ENCODE assay signal across 12 mouse cellular contexts in the genomic region with DNA sequence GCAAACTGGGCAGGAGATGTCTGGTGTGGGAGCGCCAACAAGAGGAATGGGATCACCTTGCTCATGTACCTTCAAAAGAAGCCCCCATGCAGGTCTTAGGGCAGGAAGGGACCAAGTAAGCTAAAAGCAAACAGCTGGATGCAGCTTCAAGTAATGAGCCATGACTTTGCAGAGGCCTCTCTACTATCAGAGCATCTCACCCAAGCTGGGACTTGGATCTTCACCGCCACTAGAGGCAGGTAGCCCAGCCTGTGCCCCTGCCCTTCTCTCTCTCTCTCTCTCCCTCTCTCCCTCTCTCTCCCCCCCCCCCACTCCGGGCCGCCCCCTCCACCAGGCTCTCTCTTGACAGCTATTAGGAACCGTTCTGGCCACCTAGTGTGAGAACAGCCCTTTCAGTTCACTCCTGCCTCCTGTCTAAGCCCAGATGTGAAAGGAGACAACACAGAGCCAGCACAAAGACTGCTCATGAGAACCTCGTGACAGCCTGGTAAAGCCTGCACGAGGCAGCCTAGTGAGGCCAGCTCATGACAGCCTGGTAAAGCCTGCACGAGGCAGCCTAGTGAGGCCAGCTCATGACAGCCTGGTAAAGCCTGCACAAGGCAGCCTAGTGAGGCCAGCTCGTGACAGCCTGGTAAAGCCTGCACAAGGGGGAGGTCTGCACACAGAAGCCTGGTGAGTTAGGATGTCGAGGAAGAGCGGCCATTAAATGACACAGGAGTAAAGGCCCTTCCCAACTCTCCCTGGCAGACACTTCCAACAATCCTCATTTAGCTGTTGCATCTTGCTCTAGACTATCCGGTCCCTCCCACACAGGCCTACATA.
DNase-seq lines count a peak whose midpoint lies in the region; ATAC-seq and TF ChIP-seq lines count a peak whose summit lies in the region.
"Had no signal": no experiment of that assay in that cellular context is flagged by ENCODE, and none has a peak within 500 bp of the region (broad histone marks: within the 10 kb centered on the region; RNA-seq: fewer than 3 reads in every experiment).

No protein-coding gene starts in this region.

- ATAC-seq in heart, embryonic 12.5 days (ENCODE audit: insufficient number of reproducible peaks, low FRiP score) = peak; percentile 27; the same call in 1 of the 2 replicates
- 0 out of 2 replicates have a peak, but pooled peaks have one; percentile 17 for ATAC-seq in neural tube, embryonic 11.5 days (ENCODE audit: insufficient read depth, low FRiP score, low TSS enrichment)
- no peak for ATAC-seq in neural tube, embryonic 15.5 days (ENCODE audit: low FRiP score)
- no peak for ATAC-seq in intestine, embryonic 16.5 days
- ATAC-seq in stomach, postnatal 0 days (ENCODE audit: low FRiP score, low TSS enrichment) = no peak

- peaks cover 75% of the 10 kb centered on the region for H3K4me1 ChIP-seq in heart, embryonic 12.5 days (replicated peaks)
- peaks cover 43% of the 10 kb centered on the region for H3K4me1 ChIP-seq in neural tube, embryonic 11.5 days (ENCODE audit: control insufficient read depth, insufficient read depth, low read length)
- peaks cover 61% of the 10 kb centered on the region for H3K4me1 ChIP-seq in neural tube, embryonic 15.5 days
- H3K4me1 ChIP-seq in intestine, embryonic 16.5 days (ENCODE audit: control insufficient read depth, insufficient read depth, low read length) = peaks cover 42% of the 10 kb centered on the region
- peaks cover 5% of the 10 kb centered on the region for H3K4me1 ChIP-seq in stomach, postnatal 0 days (replicated peaks; ENCODE audit: control insufficient read depth, insufficient read depth)

- H3K9me3 ChIP-seq in heart, embryonic 12.5 days (replicated peaks) = no peaks in the 10 kb centered on the region
- H3K9me3 ChIP-seq in neural tube, embryonic 11.5 days (ENCODE audit: control insufficient read depth, low read length) = no peaks in the 10 kb centered on the region
- H3K9me3 ChIP-seq in neural tube, embryonic 15.5 days (replicated peaks) = no peaks in the 10 kb centered on the region
- H3K9me3 ChIP-seq in intestine, embryonic 16.5 days (ENCODE audit: control insufficient read depth, low read length) = no peaks in the 10 kb centered on the region
- no peaks in the 10 kb centered on the region for H3K9me3 ChIP-seq in stomach, postnatal 0 days (ENCODE audit: control insufficient read depth, low read length)
- H3K9me3 ChIP-seq: neural tube, embryonic 13.5 days had no signal

- no peak for TF ChIP-seq EP300 in stomach, postnatal 0 days (optimal IDR thresholded peaks at IDR 0.05)

- H3K4me3 ChIP-seq in heart, embryonic 12.5 days = no peak overlapping the region
- H3K4me3 ChIP-seq in neural tube, embryonic 11.5 days (ENCODE audit: low read depth, low read length) = no peak overlapping the region
- no peak overlapping the region for H3K4me3 ChIP-seq in neural tube, embryonic 15.5 days (replicated peaks)
- no peak overlapping the region for H3K4me3 ChIP-seq in intestine, embryonic 16.5 days (ENCODE audit: low read length)
- no peak overlapping the region for H3K4me3 ChIP-seq in stomach, postnatal 0 days (ENCODE audit: low read depth, low read length)
- H3K4me3 ChIP-seq: erythroblast, embryonic 14.5 days; neural tube, embryonic 13.5 days had no signal

- peak overlapping the region; percentile 45; the same call in 1 of the 2 replicates for H3K9ac ChIP-seq in heart, embryonic 12.5 days
- H3K9ac ChIP-seq in neural tube, embryonic 11.5 days (ENCODE audit: low read length) = no peak overlapping the region; the same call in 1 of the 2 replicates
- H3K9ac ChIP-seq in neural tube, embryonic 15.5 days (replicated peaks) = no peak overlapping the region
- no peak overlapping the region for H3K9ac ChIP-seq in intestine, embryonic 16.5 days (ENCODE audit: low read depth, low read length)
- H3K9ac ChIP-seq in stomach, postnatal 0 days (ENCODE audit: low read length) = no peak overlapping the region
- H3K9ac ChIP-seq: liver, embryonic 14.5 days; neural tube, embryonic 13.5 days had no signal

- H3K36me3 ChIP-seq in heart, embryonic 12.5 days = no peaks in the 10 kb centered on the region
- H3K36me3 ChIP-seq in neural tube, embryonic 11.5 days (ENCODE audit: control insufficient read depth, insufficient read depth, low read length) = no peaks in the 10 kb centered on the region
- no peaks in the 10 kb centered on the region for H3K36me3 ChIP-seq in neural tube, embryonic 15.5 days
- H3K36me3 ChIP-seq in intestine, embryonic 16.5 days (ENCODE audit: control insufficient read depth, insufficient read depth, low read length) = no peaks in the 10 kb centered on the region
- H3K36me3 ChIP-seq in stomach, postnatal 0 days (ENCODE audit: control insufficient read depth, insufficient read depth, low read length) = no peaks in the 10 kb centered on the region
- H3K36me3 ChIP-seq: neural tube, embryonic 13.5 days had no signal

- WGBS in heart, embryonic 12.5 days = 40% methylated on average over 11 of the region's 12 CpGs
- WGBS in neural tube, embryonic 11.5 days = 25% methylated on average over 11 of the region's 12 CpGs
- 29% methylated on average over 12 of the region's 12 CpGs for WGBS in neural tube, embryonic 15.5 days
- WGBS in intestine, embryonic 16.5 days = 45% methylated on average over 12 of the region's 12 CpGs
- WGBS in stomach, postnatal 0 days = 47% methylated on average over 11 of the region's 12 CpGs

- peak overlapping the region; percentile 81 for H3K27ac ChIP-seq in heart, embryonic 12.5 days (ENCODE audit: poor library complexity, severe bottlenecking)
- peak overlapping the region; percentile 72 for H3K27ac ChIP-seq in neural tube, embryonic 11.5 days (ENCODE audit: low read depth, low read length)
- H3K27ac ChIP-seq in neural tube, embryonic 15.5 days (replicated peaks) = no peak overlapping the region
- H3K27ac ChIP-seq in intestine, embryonic 16.5 days (ENCODE audit: low read length) = peak overlapping the region; percentile 46
- H3K27ac ChIP-seq in stomach, postnatal 0 days (replicated peaks) = 0 out of 2 replicates have a peak overlapping the region, but pooled peaks have one; percentile 18
- H3K27ac ChIP-seq: liver, embryonic 14.5 days had no signal

- no peak for TF ChIP-seq CTCF in stomach, postnatal 0 days (IDR thresholded peaks at IDR 0.05; ENCODE audit: low read depth)

- no peak overlapping the region for H3K4me2 ChIP-seq in heart, embryonic 12.5 days
- H3K4me2 ChIP-seq in neural tube, embryonic 11.5 days (ENCODE audit: low read depth) = no peak overlapping the region
- H3K4me2 ChIP-seq in neural tube, embryonic 15.5 days = no peak overlapping the region
- no peak overlapping the region for H3K4me2 ChIP-seq in intestine, embryonic 16.5 days (ENCODE audit: low read depth, low read length)
- no peak overlapping the region for H3K4me2 ChIP-seq in stomach, postnatal 0 days (replicated peaks; ENCODE audit: low read depth)
- H3K4me2 ChIP-seq: neural tube, embryonic 13.5 days had no signal

- no peak for DNase-seq in heart, adult 8-10 months (ENCODE audit: low spot score)
- DNase-seq in neural tube, embryonic 11.5 days (ENCODE audit: low spot score) = peak; percentile 24
- DNase-seq in stomach, postnatal 0 days (ENCODE audit: low spot score) = no peak
- no peak for DNase-seq in layer of hippocampus, postnatal 25 days (ENCODE audit: extremely low spot score in 1 of 2, low spot score in 1 of 2)
- DNase-seq in frontal cortex, postnatal 36 days (ENCODE audit: low spot score in 2 of 2) = no peak
- DNase-seq: kidney, adult 18-20 months had no signal

- 0 out of 2 replicates have a peak, but pooled peaks cover 8% of the 10 kb centered on the region for H3K27me3 ChIP-seq in heart, embryonic 12.5 days (replicated peaks)
- peaks cover 2% of the 10 kb centered on the region; the same call in 1 of the 2 replicates for H3K27me3 ChIP-seq in neural tube, embryonic 11.5 days (ENCODE audit: control insufficient read depth, insufficient read depth, low read length)
- peaks cover 19% of the 10 kb centered on the region for H3K27me3 ChIP-seq in neural tube, embryonic 15.5 days (replicated peaks)
- H3K27me3 ChIP-seq in intestine, embryonic 16.5 days (replicated peaks; ENCODE audit: control insufficient read depth, insufficient read depth, low read length) = no peaks in the 10 kb centered on the region; the same call in 1 of the 2 replicates
- H3K27me3 ChIP-seq in stomach, postnatal 0 days (ENCODE audit: control insufficient read depth, insufficient read depth, low read length) = no peaks in the 10 kb centered on the region

Comparison
In these comparisons a context has a peak if more than half of its experiments do, and no peak if none do; other contexts are left out.
1. ATAC-seq: peak in heart, embryonic 12.5 days (single experiment) and neural tube, embryonic 11.5 days (single experiment); none in neural tube, embryonic 15.5 days (single experiment), intestine, embryonic 16.5 days (single experiment) and stomach, postnatal 0 days (single experiment).